Mouse (Mus musculus) liver, embryonic 14.5 days (tissue): ENCODE measurements at regions not wholly inside any gene's neighbourhood (a gene's known extent, or its start where the extent isn't known, plus 50 kb on each side); places are given as distances from the start of the nearest gene placed in this dataset.

ENCODE experiments used
- CTCF ChIP-seq: IDR thresholded peaks from 2 replicates; pipeline ENCODE4 v1.5.1; 2016; ENCODE audit warnings: antibody characterized with exemption, low read depth, control low read depth
- EP300 ChIP-seq: IDR thresholded peaks from 2 replicates; pipeline ENCODE4 v1.6.1; 2016; ENCODE audit warnings: antibody characterized with exemption, low read depth

DNA sequence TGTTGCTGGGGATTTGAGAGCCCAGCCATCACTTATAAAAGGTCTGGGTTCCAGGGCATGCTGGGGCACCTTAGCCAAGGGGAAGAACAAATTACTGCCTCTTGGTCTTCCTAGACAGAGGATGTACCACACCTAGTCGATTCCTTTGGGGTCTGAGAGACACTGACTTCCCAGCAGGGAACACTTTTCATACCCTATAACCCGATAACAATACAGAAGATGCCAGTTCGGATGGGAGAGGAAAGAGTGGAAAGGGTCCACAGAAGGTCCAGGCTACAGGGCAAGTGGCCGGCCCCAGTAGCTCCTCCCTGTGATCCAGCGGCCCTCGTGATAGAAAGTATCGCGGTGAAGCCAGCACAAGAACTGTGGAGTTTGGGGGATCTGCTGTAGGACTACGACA is 150.8 kb downstream of the Setd4 start:
- no peak for TF ChIP-seq CTCF
- TF ChIP-seq EP300: no peak
